Mouse (Mus musculus) bone marrow macrophage, adult 2 months (primary cell): ENCODE results near the gene Zfp444. TPM values are rescaled to one million over a fixed set of nuclear protein-coding genes. Genes with fewer than 3 reads are reported as not detected.

ENCODE experiments used
- H3K27ac ChIP-seq: 2 replicates; pipeline ENCODE4 v1.5.1; 2012; ENCODE audit warnings: low read depth, low read length; ENCODE audit not compliant: insufficient read depth
- H3K4me1 ChIP-seq: 2 replicates; pipeline ENCODE4 v1.6.1; 2012; ENCODE audit warnings: low read length; ENCODE audit not compliant: control insufficient read depth, insufficient read depth
- H3K4me3 ChIP-seq: 2 replicates; pipeline ENCODE4 v1.5.1; 2012; ENCODE audit warnings: mild to moderate bottlenecking, low read length, moderate library complexity; ENCODE audit not compliant: insufficient read depth
- CTCF ChIP-seq: IDR thresholded peaks from 2 replicates; pipeline ENCODE4 v1.5.1; 2012; ENCODE audit warnings: low read depth, mild to moderate bottlenecking, low read length, moderate library complexity
- POLR2A ChIP-seq: IDR thresholded peaks from 2 replicates; pipeline ENCODE4 v1.6.1; 2012; ENCODE audit warnings: mild to moderate bottlenecking, low read depth, low read length, borderline replicate concordance
- polyA plus RNA-seq: library from polyadenylated mRNA; stranded (reverse); fragments of >200 nt; gene quantifications from 2 replicates; pipeline ENCODE4 v1.2.4, GENCODE M21; 2012; ENCODE audit not compliant: missing spikeins, insufficient read depth, insufficient read length

Zfp444 gene
- 21.8 and 24.2 TPM in 2 replicates for polyA plus RNA-seq

GRCm38 (mm10) chr7:6172006-6172649 lies at the start of gene Zfp444:
TSS of gene Zfp444 (plus strand) at chr7:6172226.
- Histone ChIP-seq H3K4me3 (peak within 1 kb of the TSS; percentile 66), H3K27ac (peak within 1 kb of the TSS; percentile 91), H3K4me1 (peaks cover 23% of the 10 kb centered on the region)
- no peak for TF ChIP-seq CTCF
- TF ChIP-seq POLR2A = 0 out of 2 replicates have a peak, but pooled peaks have one; percentile 4

GRCm38 (mm10) chr7:6126690-6127448 lies 45.2 kb upstream of the Zfp444 start:
- Histone ChIP-seq H3K27ac (no peak overlapping the region), H3K4me3 (no peak overlapping the region), H3K4me1 (no peaks in the 10 kb centered on the region)
- TF ChIP-seq POLR2A (no peak), CTCF (peak; percentile 30; the same call in 1 of the 2 replicates)

GRCm38 (mm10) chr7:6130346-6130745 lies 41.7 kb upstream of the Zfp444 start:
- no peak overlapping the region for H3K4me3 ChIP-seq
- no peak overlapping the region for H3K27ac ChIP-seq
- H3K4me1 ChIP-seq = no peaks in the 10 kb centered on the region
- TF ChIP-seq POLR2A (no peak), CTCF (no peak)

GRCm38 (mm10) chr7:6132646-6133045 lies 39.4 kb upstream of the Zfp444 start:
- no peaks in the 10 kb centered on the region for H3K4me1 ChIP-seq
- H3K27ac ChIP-seq = no peak overlapping the region
- TF ChIP-seq POLR2A (no peak), CTCF (no peak)
- H3K4me3 ChIP-seq = no peak overlapping the region

GRCm38 (mm10) chr7:6136497-6136896 lies 35.5 kb upstream of the Zfp444 start:
- no peak overlapping the region for H3K27ac ChIP-seq
- TF ChIP-seq POLR2A (no peak), CTCF (no peak)
- no peak overlapping the region for H3K4me3 ChIP-seq
- no peaks in the 10 kb centered on the region for H3K4me1 ChIP-seq

- Histone ChIP-seq H3K27ac (no peak overlapping the region), H3K4me3 (no peak overlapping the region), H3K4me1 (peaks cover 7% of the 10 kb centered on the region)
- TF ChIP-seq POLR2A = no peak
Measured at GRCm38 (mm10) chr7:6139295-6139694, 32.7 kb upstream of the Zfp444 start.

- TF ChIP-seq CTCF (no peak), POLR2A (no peak)
- H3K4me3 ChIP-seq = no peak overlapping the region
- H3K27ac ChIP-seq = peak overlapping the region; percentile 33
- H3K4me1 ChIP-seq = peaks cover 53% of the 10 kb centered on the region
Measured at GRCm38 (mm10) chr7:6143991-6144531, 28.0 kb upstream of the Zfp444 start.

GRCm38 (mm10) chr7:6145423-6146188 lies 26.4 kb upstream of the Zfp444 start:
- TF ChIP-seq CTCF (no peak), POLR2A (no peak)
- peaks cover 65% of the 10 kb centered on the region for H3K4me1 ChIP-seq
- no peak overlapping the region for H3K27ac ChIP-seq
- H3K4me3 ChIP-seq = no peak overlapping the region

GRCm38 (mm10) chr7:6146194-6146981 lies 25.6 kb upstream of the Zfp444 start:
- no peak overlapping the region for H3K27ac ChIP-seq
- no peak overlapping the region for H3K4me3 ChIP-seq
- H3K4me1 ChIP-seq = peaks cover 71% of the 10 kb centered on the region
- no peak for TF ChIP-seq CTCF
- no peak for TF ChIP-seq POLR2A

GRCm38 (mm10) chr7:6146982-6147325 lies 25.1 kb upstream of the Zfp444 start:
- no peak overlapping the region for H3K4me3 ChIP-seq
- TF ChIP-seq POLR2A = no peak
- no peak for TF ChIP-seq CTCF
- peaks cover 76% of the 10 kb centered on the region for H3K4me1 ChIP-seq

More at GRCm38 (mm10) chr7:6146982-6147325, 25.1 kb upstream of the Zfp444 start:
- no peak overlapping the region for H3K27ac ChIP-seq
